Comparison of ENCODE assay signal across 11 mouse cellular contexts in genomic region chr11:108072606-108073243, GRCm38 (mm10).
A peak's percentile ranks its signal among the peaks of the same experiment; 100 is the strongest.
DNase-seq lines count a peak whose midpoint lies in the region.
"Had no signal": no experiment of that assay in that cellular context is flagged by ENCODE, and none has a peak within 500 bp of the region (broad histone marks: within the 10 kb centered on the region; RNA-seq: fewer than 3 reads in every experiment).

No protein-coding gene starts in this region.

- DNase-seq in adrenal gland, adult 2 months = peak; percentile 51
- no peak for DNase-seq in adrenal gland, postnatal 4 days (ENCODE audit: low spot score in 2 of 2)
- DNase-seq in layer of hippocampus, adult 11-12 months (ENCODE audit: low spot score) = peak; percentile 37
- no peak for DNase-seq in layer of hippocampus, postnatal 36 days
- DNase-seq in testis, postnatal 10 days (ENCODE audit: low spot score) = peak; percentile 47
- DNase-seq in testis, postnatal 14 days (ENCODE audit: low spot score) = no peak
- DNase-seq in urinary bladder, adult 18-20 months (ENCODE audit: low spot score in 2 of 2) = no peak
- no peak for DNase-seq in left cerebral cortex, postnatal 36 days (ENCODE audit: low spot score in 2 of 2)
- DNase-seq: cerebellum, adult 18-20 months; gastrocnemius, postnatal 14 days; thymus, adult 18-20 months had no signal

- intact Hi-C loops in left cerebral cortex, postnatal 36 days (cut with DNase I) = no loop called here

Comparison
In these comparisons a context has a peak if more than half of its experiments do, and no peak if none do; other contexts are left out.
1. DNase-seq: peak in adrenal gland, adult 2 months (single experiment), layer of hippocampus, adult 11-12 months (single experiment) and testis, postnatal 10 days (single experiment); none in adrenal gland, postnatal 4 days (0 of 2), layer of hippocampus, postnatal 36 days (0 of 2), testis, postnatal 14 days (single experiment), urinary bladder, adult 18-20 months (0 of 2) and left cerebral cortex, postnatal 36 days (0 of 2).